Mouse (Mus musculus): ENCODE measurements at regions not wholly inside any gene's neighbourhood (a gene's known extent, or its start where the extent isn't known, plus 50 kb on each side); places are given as distances from the start of the nearest gene placed in this dataset.

DNA sequence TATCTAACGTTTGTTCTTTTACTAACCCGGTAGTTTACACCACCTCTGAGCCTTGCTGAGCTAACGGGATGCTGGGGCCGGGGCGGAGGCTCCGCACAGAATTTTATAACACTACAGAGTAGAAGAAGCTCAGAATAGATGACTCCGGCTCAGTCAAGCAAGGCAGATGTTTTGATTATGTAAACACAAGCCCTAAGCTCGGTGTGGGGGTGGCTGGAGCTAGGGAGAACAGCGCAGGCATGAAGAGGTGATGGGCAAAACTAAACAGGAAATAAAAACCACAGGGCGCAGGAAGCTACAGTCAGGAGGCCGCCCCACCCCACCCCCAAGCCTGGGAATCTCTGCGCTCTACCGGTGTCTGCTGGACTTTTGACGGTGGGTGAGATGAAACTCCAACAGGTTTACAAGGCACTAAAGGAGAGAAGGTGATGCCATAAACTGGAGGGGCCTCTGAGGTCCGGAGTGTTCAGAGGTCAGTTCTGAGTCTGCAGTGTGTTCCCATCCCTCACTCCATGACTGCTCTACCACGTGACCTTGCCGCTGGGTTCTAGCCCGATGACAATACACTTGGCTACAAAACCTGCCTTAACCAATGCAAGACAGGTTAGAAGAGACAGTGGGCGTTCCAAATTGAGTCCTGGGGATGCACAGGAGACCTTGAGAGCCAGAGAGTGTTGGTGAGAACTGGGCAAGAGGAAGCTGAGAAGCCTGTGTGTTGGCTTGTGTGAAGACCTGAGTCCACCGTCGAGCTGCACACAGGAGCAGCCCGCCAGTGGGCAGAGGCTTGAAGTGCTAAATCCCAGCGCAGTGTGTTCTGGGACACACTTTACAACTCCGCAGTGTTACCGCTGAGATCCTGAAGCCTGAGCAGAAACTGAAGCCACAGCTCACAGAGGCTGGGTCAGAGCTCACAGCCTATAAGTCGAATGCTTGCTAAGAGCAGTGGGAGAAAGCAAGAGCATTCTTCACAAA lies 141.9 kb downstream of the Ptpru start:
- H3K36me3 ChIP-seq (ENCODE audit: control insufficient read depth, insufficient read depth, low read length): no peaks in the 10 kb centered on the region
- no peak for ATAC-seq

More for the DNA sequence above, 141.9 kb downstream of the Ptpru start:
- H3K27ac ChIP-seq (ENCODE audit: low read length): no peak overlapping the region
- H3K4me3 ChIP-seq (ENCODE audit: low read depth, low read length): no peak overlapping the region
- H3K9ac ChIP-seq (ENCODE audit: low read depth, low read length): no peak overlapping the region
- H3K9me3 ChIP-seq (replicated peaks; ENCODE audit: control insufficient read depth, low read length, poor library complexity, severe bottlenecking): no peaks in the 10 kb centered on the region
- WGBS: 82% methylated on average over 26 of the region's 26 CpGs
- no peaks in the 10 kb centered on the region for H3K4me1 ChIP-seq (ENCODE audit: control insufficient read depth, insufficient read depth, low read length)
- H3K27me3 ChIP-seq (ENCODE audit: control insufficient read depth, insufficient read depth, low read depth, low read length): no peaks in the 10 kb centered on the region
- no peak overlapping the region for H3K4me2 ChIP-seq (ENCODE audit: low read length)
